Mouse (Mus musculus) layer of hippocampus, postnatal 25 days (tissue): ENCODE measurements around the gene Nolc1. TPM values are rescaled to one million over a fixed set of nuclear protein-coding genes. Genes with fewer than 3 reads are reported as not detected.

Source experiments
- DNase-seq, 2 experiments: peaks; one replicate each; pipeline ENCODE4 v3.0.0; 2022; ENCODE audit warnings: mixed read lengths in 2 of 2, low spot score in 1 of 2; ENCODE audit errors: extremely low spot score in 1 of 2
- total RNA-seq, 2 experiments: library from RNA; stranded (reverse); gene quantifications; 2 replicates each; pipeline ENCODE4 v1.2.3; 2021

Nolc1 gene
- total RNA-seq = 10 to 100 TPM; 44.7 to 48.4 TPM

DNA sequence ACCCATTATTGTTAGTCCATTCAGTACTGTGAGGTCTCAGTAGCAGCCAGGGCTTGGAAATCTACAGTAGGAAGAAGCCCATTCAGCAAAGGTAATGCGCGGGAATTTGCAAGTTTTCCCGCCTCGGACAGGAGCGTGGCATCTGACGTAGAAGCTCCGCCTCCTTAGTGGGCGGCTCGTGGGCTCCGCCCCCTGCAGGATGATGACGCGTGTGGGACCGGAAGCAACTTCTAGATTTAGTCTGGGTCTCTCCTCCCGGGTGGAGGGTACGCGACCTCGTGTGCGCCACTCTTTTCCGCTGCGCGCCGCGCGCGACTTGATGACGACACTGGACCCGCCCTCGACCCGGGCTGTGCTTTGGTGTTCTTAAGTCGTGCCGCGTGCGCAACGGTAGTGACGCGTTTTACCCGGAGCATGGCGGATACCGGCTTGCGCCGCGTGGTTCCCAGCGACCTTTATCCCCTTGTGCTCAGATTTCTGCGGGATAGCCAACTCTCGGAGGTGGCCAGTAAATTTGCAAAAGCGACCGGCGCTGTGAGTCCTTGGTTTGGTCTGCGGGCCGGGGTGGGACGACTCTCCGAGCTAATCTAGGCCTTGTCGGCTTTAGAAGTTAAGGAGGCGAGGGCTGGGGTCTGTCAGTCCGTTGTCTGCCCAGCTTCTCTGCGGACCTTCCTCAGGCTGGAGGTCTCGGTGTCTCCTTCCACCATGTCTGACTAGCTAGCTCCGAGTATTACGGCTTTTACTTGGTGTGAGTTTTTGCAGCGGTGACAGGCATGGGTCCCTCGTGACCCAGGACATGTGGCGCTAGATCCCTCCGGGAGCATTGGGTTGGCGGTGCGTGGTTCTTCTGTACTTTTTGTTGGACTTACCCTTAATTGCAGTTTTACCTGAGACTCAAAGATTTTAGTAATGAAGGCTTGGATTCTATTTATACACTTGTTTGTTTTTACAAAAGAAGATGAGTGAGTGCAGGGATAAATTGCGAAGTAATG lies at the start of gene Nolc1:
Gene Nolc1, plus strand, starts transcription at position 248 of the 992 bp plus-strand sequence.
- peak; percentile 99 to 100 for DNase-seq

DNA sequence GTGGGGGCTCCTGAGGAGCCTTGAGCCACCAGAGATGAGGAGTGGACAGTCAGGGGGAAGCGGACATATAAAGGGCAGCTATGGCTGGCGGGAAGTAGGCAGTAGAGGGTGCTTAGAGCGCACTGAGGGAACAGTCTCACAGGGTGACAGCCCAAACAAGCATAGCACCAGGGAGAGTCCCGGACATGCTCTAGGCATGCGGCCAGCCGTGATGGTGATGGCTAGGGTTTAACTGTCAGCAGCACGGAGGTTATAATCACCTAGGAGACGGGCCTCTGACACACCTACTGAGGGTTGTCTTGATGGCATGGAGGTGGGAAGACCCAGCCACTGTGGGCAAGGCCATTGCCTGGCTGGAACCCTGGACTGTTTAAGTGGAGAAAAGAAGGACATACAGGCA lies 49.1 kb upstream of the Nolc1 start:
- no peak for DNase-seq

DNA sequence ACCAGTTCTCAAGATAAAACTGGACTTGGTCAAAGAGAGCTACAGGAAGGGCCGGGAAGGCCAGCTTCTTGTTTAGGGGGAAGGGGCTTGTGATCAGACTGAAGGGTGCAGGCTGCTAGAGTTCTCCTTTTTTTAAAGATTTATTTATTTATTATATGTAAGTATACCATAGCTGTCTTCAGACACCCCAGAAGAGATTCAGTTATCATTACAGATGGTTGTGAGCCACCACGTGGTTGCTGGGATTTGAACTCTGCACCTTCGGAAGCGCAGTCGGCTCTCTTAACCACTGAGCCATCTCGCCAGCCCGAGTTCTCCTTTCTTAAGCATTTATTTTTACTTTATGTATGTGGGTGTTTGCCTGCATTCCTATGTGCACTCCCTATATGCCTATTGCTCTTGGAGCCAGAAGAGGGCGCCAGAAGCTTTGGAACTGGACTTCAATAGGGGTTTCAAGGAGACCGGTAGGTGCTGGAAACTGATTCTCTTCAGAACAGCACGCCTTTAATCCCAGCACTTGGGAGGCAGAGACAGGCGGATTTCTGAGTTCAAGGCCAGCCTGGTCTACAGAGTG lies 46.8 kb upstream of the Nolc1 start:
- no peak for DNase-seq

DNA sequence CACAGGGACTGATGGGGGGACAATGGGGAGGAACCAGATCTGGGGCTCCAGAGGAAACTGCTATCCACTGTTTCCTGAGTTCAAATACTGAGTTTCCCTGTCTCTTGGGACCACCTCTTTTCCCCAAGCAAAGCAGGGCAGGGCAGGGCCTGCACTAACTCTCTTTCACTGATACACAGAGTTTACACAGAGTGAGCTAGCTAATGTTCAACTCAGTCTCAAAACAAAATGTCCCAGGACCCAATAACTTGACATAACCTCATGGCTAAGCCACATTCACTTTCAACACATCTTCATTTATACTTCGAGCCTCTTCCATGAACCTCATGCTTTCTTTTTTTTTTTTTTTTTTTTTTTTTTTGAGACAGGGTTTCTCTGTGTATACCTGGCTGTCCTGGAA lies 46.0 kb upstream of the Nolc1 start:
- DNase-seq = no peak

DNA sequence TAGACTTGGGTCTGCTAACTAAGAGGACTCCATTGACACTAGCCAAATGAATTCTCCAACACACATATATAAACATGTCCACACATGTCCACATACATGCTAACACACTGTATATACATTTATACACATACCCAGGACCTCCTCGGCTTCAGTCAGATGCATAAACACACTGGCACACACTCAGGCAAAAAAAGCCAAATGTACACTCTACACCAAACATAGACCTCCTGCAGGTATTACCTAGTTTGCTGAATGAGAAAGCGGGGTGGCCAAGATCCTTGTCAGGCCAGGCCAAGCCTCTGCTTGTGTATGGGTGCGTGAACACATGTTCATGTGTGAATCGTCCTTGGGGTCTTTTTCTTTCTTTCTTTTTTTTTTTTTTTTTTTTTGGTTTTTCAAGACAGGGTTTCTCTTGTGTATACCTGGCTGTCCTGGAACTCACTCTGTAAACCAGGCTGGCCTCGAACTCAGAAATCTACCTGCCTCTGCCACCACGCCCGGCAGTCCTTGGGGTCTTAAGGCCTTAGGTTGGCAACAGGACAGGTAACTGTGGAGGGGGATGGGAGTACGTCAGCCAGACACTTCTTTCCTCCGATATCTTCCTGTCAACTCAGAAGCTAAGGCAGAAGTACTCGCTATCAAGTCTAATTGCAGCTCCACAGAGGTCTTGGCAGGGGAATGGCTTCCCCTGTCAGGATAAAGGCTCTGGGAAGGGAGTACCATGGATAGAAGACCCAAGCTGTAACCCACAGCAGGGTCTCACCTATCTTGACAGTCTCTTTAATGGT lies 45.3 kb upstream of the Nolc1 start:
- DNase-seq = no peak

DNA sequence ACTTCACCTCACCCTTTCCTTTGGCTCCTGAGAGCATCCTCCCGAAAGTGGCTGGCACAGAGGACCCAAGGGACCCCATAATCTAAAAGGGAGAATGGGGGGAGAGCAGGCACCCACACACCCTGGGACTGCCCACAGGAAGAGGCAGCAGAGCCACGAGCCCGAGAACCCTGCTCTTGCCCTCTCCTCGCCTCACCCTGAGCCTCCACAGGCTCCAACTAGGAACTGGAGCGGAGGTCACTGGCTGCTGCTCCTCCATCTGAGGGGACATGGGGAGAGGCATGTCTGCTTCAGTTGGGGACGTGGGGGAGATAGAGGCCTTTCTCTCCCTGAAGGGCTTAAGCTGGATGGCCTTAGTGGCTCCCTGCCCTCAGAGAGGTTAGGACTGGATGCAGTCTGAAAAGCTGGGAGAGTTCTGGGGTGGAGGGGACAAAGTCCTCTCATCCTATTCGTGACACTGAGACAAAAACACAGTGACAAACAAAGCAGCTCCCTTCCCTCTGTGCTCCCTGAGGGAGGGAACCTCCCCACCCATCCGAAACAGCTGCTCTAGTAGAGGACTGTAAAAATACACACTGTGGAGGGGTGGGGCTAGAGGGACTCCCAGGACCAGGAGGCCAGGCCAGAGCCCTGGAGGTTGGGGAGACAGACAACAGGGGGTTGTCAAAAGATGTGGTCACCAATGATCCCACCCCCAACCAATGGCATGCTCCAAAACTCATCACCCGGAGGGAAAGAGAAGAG lies 43.8 kb upstream of the Nolc1 start:
- DNase-seq = no peak

DNA sequence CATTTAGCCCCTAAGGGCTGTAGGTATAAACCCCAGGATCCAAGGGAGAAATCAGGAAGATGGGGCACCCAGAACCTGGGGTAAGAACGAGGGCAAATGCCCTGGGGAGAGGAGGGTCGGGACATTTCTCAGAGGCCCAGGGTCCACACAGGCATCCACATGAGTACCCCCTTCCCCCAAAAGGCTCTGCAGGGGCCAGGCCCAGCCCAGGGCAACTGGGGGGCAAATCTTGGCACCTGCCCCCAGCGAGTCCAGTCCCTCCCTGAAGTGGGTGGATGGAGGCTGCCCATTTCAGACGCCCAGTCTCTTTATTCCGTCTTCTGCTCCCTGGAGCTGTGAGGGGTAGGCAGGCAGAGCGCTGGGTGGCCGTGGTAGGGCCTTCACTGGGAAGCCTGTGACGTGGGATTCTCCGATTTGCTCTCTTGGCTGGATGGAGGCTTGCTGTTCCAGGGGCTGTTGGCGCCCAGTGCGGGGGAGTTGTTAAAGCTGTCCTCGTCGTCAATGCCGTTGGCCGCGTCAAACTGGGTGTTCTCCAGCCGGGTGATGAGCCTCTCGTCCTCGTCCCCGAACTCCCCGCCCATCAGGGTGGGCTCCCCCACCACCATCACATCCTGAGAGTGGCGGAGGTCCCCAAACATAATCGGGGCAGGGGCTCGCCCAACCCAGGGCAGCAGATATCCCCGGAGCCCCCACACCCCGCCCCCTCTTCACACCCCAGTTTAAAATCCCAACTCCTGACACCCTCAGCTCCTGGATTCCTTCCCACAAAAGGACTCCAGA lies 42.7 kb upstream of the Nolc1 start:
- peak in 1 of 2 experiments; percentile 12 for DNase-seq

DNA sequence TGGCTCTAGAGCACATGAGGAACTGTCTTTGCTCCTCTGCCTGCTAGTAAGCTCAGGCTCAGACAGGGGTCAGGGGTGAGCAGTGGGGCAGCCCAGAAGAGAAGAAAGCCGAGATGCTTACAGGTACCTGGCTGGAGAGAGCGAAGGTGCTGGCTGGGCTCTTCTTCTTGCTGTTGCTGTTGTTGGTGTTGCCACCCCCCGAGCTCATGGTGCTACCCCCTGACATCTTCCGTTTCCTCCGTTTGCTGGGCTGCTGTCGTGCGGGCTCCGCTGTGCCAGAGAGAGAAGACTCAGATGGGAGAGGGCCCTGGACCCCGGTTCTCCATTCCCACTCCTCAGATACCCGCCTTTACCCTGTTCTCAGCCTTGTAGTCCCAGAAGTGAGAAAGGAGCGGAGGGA lies 41.8 kb upstream of the Nolc1 start:
- DNase-seq = no peak

DNA sequence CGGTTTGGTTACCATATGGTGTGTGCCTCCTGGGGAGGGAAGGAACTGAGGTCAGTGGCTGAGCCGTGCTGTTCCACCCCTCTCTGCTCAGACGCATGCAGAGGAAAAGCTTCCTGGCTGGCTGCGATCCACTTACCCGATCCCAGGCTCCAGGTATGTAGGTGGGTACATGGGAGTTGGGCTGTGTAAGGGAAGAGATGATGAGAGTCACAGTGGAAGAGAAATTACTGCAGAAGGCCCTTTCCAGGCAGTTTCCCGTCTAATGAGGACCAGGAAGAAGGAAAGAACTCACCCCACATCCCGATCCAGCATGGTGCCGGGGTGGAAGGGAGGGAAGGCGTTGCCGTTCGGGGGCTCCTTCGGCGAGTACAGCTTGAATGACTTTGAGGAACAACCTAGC lies 39.7 kb upstream of the Nolc1 start:
- no peak for DNase-seq

DNA sequence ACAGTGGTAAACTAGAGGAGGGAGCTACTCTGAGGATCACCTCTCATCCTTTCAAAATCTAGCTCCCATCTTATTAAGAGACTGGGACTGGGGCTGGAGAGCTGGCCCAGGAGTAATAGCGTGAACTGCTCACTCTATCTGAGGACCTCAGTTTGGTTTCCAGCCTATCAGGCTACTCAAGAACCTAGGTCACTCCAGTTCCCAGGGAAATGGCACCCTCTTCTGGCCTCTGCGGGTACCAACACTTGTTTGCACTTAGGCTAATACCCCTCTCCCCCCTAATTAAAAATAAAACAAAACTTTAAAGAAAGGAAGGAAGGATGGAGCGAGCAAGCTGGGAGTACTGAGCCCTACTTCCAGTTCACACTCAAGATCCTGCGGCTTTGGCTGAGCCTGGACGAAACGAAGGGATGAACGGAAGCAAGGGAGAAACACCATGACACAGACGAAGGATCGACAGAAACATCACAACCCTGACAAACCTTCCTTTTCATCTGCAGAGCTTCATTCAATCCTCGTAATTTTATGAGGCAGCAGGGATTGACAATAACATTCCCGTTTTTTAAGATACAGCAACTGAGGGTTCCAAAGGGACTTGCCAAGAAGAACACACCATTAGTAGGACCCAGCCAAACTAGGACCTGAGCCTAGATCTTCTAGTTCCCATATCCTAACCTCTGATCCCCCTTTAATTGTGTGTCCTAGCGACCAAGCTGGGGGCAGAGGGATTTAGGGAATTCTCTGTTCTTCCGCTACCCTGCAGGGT lies 39.0 kb upstream of the Nolc1 start:
- DNase-seq = no peak

DNA sequence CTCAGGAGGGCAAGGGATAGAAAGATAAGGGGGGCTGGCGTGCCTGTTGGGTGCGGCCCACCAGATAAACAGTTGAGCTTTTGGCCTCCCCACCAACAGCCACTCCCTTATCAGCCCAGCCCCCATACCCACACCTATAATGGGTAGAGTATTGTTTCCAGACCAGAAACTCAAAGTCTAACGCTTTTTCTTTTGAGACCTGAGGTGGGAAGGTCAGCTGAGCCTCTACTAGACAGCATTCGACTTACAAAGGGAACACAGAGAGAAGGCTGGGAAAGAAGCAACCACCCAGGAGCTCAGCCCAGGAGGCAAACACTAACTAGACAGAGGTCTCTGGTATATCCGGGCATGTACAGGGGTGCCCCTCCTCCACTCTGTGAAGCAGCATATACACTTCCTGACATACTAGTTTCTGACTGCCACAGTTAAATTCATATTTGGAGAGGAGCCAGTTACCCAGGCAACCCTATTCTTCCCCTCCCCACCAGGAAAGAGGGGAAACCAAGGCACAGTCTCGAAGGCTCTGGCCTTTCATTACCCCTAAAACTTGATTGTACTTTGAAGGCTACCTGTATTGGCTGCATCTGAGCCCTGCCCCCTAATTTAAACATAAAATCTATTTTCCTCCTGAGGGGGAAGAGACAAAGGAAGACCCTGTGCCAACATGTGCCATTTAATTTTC lies 38.3 kb upstream of the Nolc1 start:
- no peak for DNase-seq

DNA sequence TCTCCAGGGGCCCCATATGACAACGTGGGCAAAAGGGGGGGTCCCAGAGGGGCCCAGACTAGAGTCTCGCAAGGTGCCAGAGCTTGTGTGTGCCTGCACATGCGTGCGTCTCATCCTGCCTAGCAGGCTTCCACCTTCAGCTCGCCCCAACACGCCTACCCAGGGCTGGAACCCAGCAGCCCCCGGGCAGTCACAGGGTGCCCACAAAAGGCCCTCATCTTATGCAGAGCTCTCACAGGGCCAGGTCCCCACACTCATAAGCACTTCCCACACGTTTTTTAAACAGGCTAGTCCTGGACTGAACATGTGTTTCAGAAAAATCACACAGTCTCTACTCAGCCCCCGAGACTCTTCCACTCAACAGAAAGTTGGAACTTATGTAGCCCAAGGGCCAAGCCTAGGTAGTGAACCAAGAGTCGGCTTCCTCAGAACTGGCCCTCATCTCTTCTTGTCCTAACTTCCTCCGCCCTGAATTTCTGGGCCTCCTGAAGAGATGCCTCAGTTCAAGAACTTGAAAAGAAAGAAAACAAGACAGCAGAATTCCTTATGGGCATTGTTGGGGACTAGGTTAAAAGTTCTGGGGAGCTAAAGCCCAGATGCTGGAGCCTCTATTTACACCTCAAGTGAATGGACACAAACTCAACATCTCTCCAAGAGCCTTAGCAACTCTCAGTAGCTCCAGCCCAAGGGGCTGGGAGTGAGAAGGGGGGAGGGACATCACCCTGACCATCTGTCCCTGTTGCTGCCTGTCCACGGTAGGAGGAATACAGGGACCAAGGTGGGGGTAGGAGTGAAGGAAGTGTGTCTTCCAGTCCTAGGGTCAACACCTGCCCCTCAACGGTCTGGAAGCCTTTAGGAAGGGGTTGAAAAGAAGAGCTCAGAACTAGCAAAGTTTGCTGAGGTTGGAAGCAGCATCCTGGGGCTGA lies 37.5 kb upstream of the Nolc1 start:
- DNase-seq = no peak

DNA sequence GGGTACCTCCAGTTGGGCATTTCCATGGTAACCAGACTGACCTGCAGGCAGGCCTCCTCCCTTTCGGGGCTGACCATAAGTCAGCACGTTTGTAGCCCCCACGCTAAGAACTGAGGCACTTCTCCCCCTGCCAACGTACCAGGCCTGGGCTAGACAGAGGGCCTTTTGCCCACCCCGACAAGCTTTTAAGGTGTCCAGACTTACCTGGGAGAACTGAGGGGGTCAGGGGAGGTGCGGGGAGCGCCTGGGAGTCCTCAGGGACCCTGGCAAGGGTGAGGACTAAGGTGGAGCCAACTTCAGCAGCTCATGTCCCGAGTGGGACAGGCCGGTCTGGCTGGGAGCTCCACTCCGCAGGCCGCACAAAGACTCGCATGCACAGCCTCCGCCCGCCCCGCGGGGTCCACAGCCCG lies 36.8 kb upstream of the Nolc1 start:
- no peak for DNase-seq

DNA sequence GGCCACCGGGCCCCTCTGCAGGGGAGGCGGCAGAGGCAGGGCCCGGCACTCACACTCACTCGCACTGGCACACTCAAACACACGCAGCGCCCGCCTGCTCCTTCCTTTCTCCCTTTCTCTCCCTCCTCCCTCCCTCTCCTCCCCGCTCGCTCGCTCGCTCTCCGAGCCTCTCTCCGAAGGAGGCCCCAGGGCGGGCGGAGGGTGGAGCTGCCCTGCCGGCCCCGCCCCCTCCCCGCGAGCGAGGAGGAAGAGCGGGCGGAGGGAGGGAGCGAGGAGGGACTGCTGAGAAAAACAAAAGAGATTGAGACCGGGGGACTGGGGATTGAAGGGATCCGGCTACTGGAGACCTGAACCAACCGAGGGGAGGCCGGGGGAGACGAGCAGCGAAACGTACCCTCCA lies 36.2 kb upstream of the Nolc1 start:
- DNase-seq = peak; percentile 69 to 72

DNA sequence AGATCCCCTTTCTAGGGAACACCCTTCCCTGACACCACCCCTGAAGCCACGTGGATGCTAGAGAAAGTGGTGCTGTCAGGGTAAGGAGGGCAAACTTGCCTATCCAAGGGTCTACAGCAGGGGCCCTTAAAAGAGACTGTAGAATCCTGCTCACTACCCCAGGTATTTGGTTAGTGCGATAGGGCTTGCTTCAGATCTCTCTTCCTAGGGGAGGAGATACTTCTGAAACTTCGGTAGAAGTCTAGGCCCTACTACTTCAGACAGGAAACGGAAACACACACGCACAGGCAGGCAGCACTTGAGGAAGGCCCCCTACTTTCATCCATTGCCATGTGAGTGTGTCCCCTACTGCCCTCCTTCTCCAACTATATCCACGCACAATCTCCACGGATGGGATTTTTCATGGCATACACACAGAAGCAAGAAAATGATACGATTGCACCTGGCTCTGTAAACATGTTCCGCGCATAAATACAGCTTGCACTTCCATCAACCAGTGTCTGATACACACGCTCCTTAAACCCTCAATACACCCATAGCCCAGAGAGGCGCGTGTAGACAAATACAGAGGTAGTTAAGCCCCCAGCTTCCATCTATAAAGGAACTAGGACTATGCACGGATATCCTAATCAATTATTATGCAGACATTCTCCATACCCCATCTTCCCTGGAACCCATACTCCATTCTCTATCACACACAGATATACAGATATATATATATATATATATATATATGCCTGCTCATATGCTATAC lies 35.3 kb upstream of the Nolc1 start:
- DNase-seq = no peak

DNA sequence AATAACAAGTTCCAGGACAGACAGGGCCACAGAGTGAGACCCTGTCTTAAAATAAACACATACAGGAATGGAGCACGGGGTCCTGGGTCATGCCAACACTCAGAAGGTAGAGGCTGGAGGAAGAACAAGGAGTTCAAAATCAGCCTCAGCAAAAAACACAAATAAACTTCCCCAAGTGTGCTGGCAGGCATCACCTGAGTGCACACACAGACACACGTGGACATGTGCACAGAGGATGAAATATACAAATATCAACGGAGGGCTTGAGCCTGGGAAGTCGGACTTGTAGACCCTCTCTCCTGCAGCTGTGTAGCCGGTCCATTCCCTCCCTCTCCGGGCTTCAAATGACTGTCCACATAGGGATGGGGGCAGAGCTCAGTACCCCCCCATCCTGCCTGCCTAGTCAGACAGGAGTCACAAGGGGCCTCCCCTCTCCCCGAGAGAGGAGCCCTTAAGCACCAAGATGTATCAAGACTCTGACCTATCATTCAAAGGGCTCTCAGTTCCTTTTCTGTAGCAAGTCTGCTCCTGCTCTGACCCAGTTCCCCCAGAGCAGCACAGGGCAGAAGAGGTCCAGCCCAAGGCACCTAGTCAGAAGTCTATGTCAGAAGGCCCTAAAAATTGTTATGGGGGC lies 34.2 kb upstream of the Nolc1 start:
- DNase-seq = no peak
